Mouse (Mus musculus): ENCODE results near the gene Ciapin1.

Gene Ciapin1

DNA sequence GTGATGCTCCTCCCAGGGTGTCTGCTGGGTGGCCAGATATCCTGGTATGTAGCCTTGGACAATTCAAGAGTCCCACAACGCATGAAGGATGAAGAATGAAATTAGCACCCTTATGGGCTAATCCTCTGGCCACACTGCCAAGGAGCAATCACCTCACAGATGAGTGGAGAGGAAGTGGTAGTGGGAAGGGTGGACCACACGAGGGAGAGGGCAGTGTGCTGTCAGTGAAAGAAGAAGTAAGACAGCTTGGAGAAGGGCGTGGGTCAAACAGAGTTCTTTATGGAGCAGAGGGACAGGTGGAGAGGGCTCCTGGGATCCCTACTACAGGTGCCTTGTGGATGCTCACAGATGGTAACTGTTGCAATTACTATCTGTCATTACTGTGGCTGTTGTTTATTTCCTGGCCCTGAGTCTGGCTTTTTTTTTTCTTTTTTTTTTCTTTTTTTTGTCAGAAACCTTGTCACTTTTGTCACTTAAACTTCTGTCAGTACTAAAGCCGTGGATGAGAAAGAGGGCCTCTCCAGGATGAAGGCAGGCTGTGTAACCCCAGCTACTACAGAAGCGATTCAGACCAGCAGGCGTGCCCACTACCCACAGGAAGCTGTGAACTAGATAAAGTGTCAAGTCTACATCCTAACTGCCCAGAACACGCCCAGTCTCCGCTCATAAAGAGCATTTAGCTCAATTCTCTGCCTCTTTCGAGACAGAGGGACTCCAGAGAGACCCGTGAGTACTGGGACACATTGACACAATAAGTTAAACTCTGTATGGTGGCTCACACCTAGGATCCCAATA, 33.4 kb downstream of the Ciapin1 start:
- no peak for DNase-seq

DNA sequence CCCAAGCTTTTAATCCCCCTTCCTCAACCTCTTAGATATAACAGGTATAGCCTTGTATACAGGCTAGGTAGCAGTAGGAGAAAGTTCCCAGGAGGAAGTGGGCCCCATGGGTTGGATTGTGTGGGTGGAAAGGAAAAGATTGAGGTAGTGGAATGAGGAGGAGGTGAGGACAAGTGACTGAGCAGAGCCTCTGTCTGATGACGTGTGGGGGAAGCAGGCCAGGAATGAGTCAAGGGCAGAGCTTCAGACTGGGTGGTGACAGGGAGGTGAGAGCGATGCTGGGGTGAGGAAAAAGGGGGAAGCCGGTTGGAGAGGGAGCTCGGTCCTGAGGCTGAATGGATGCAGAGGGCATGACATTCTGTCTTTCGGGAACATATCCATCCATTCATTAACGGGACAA, 34.6 kb downstream of the Ciapin1 start:
- no peak for DNase-seq

DNA sequence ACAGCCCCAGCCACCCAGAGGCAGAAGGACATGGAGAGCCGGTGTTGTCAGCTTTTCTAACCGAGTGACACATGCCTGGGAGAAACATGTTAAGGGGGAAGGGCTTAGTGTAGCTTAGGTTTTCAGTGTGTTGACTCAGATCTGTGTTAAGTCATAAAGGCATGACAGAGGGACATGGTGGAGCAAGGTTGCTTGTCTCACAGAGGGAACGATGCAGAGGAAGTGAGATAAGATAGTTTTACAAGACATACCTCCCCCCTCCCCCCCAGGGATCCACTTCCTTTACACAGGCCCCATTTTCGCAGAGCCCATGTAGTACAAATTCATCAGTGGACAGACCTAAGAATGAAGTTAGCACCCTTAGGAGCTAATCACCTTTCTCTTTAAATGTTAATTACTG, 35.8 kb downstream of the Ciapin1 start:
- DNase-seq, result no peak

DNA sequence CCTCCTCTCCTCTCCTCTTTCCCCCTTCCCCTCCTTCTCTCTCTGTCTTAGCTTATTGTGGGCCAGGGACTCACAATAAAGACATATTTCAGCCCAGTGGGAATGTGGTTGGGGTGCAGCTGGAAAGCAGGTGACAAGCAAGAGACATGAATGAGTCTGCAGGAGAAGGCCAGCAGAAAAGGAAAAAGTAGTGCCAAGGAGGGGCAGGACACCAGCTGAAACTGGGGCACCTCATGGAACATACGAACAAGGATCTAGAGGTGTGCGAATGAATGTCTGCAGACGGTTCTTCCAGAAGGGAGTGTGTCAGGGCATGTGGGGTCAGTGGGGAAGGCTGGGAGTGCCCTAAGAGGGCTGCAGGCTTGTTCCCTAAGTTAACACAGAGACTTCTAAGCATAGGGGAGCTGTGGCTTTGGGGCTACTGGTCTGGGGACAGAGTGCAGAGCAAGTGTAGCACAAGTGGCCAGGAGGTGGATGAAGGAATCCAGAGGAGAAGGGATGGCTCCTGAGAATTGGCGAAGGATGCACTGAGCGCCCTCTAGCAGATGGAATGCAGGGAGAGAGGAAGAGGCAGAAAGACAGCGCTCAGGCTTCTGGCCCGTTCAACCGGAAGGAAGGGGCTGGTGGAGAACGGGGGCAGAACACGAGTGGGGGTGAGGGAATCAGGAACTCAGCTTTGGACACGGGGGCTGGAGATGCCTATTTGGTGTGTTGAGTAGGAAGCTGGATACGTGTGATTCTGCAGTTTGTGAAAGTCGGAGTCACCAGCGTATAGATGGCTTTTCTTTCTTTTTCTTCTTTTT, 36.7 kb downstream of the Ciapin1 start:
- DNase-seq, result peak; percentile 74

DNA sequence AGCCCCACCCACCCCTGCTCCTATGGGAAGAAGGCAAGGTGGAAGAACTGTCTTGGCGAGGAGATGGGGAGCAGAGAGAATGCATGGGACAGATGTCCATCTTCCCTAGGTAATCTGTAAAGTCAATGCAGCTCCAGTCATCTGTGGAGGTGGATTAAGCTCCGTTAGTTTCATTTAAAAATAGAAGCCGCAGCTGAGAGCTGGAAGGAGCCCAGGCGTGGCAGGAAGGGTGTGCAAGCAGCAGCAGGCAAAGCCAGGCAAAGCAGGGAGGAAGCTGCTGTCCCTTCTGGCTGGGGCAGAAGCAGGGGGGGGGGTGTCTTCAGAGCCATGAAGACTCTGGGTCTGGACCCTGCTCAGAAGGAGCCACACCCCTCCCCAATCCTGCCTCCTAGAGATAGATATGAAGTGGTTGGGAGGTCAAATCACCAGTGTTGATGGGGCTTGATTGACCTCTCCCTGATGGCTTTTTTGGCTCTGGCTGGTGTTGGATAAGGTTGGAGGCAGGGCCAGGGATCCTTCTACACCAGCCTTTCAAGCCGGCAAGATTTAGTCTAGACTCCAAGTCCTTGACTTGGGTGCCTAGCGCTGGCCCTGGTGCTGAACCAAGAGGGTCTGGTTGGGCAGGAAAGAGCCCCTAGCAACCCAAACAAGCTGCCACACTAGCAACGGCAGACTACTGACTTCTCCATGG, 37.7 kb downstream of the Ciapin1 start:
- no peak for DNase-seq

DNA sequence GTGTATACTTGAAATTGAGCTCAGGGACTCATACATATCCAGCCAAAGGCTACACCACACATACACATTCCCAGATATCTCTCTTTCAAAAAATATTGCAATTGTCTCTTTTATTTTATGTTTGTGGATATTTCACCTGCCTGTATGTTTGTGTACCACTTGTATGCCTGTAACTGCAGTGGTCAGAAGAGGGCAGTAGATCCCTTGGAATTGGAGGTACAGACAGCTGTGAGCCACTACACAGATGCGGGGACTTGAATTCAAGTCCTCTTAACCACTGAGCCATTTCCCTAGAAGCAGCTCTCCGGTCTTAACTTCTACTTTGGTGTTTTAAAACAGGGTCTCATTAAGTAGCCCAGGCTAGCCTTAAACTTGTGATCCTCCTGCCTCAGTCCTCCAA, 43.4 kb downstream of the Ciapin1 start:
- DNase-seq, result no peak

DNA sequence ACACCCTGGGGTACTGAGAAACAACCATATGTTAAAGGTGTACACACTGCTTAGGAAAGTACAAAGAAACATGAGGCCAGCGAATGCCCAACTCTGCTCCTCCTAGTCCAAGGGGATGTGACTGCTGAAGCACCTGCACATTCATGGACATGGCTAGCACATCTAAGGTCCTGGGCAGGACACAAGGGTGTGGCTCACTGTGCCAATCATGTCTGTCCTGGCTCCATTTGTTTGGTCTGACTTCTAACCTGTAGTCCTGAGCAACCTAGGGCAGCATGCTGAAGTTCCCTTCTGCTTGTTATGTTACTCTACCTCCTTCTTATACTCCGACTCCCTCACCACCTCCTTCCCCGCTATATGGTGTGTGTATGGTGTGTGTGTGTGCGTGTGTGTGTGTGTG, 43.8 kb downstream of the Ciapin1 start:
- no peak for DNase-seq

DNA sequence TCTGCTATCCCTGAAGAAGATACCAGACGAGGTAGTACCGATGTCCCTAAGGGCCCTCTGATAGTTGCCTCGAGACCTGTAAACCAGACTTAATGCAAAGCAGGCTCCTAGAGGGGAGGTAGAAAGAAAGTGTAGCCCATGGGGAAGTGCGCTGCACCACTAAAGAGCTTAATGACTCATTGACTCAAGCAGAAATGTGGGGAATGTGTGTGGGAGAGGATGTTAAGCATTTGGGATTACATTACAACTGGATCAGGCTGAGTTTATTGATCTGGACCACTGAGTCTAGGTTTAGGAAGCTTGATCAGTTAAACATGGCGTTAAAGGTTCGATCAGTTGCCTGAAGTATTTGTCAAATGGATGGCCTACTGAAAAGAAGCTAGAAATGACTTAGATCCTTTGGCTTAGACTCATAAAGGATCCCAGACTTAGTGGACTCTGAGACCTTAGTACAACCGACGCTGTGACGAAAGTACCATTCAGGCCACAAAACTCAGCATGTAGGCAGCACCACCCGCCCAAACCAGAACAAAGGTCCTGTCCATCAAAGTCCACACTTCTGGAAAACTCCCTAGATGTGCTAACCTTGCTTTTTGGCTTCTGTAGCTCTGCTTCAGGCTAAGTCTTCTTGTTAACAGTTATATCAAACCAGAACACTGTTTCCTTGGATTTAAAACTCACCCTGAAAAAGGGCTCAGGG, 48.8 kb downstream of the Ciapin1 start:
- DNase-seq, result no peak

DNA sequence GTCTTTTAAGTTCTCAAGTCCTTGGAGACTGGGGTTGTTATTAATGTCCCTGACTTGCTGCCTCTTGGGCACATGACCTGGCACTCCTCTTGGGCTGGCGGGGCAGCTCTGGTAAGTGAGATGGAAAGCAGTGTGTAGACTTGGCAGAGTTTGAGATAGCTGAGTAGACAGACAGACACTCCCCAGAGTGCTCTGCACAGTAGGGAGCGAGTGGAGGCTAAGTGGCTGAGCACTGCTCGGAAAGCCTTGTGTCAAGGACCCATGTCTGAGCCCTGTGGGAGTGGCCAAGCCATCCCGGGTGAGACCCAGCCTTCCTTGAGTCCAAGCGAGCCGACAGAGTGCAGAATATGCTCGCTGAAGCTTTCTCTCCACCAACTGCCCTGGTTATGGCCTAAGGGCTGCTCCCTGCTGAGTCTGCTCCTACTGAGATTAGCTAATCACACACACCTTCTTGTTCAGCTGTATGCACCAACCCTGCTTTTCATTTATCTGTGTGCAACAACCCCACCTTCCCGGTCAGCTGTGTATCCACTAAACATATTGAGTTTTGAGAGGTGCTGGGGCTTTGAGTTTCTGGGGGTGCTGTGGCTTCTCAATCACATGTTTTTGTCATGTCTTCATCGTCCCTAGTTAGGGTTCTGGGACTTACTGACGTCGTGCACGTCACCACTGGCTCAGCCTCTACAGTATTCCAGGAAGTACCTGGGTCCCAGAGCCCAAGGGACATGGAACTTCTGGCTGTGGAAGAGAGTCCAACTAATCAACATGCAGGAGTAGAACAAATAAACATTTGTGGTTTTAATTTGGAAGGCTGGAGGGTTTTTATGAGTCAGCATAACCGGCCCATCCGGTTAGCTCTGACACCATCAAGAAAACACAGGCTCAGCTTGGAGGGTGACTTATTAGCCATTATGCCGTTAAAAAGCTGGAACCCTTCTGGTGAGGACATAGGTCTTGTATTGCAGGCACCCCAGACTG, 50.3 kb downstream of the Ciapin1 start:
- peak; percentile 75 for DNase-seq

DNA sequence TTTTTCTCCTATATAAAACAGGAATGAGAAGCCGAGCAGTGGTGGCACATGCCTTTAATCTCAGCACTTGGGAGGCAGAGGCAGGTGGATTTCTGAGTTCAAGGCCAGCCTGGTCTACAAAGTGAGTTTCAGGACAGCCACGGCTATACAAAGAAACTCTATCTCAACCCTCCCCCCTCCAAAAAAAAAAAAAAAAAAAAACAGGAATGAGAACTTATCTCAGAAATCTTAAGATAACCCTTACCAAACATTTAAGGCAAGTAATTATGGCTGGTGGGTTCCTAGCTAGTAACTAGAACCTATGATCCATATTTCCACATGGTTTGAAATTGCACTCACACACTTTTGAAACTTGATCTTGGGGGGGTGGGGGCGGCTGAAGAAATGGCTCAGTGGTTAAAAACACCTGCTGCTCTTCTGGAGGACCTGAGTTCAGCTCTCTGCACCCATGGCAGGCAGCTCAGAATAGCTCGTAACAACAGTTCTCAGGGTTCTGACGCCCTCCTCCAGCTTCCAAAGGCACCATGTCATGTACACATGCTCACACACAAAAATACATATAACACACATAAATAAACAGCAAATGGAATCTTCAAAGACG, 52.1 kb downstream of the Ciapin1 start:
- DNase-seq, result no peak

DNA sequence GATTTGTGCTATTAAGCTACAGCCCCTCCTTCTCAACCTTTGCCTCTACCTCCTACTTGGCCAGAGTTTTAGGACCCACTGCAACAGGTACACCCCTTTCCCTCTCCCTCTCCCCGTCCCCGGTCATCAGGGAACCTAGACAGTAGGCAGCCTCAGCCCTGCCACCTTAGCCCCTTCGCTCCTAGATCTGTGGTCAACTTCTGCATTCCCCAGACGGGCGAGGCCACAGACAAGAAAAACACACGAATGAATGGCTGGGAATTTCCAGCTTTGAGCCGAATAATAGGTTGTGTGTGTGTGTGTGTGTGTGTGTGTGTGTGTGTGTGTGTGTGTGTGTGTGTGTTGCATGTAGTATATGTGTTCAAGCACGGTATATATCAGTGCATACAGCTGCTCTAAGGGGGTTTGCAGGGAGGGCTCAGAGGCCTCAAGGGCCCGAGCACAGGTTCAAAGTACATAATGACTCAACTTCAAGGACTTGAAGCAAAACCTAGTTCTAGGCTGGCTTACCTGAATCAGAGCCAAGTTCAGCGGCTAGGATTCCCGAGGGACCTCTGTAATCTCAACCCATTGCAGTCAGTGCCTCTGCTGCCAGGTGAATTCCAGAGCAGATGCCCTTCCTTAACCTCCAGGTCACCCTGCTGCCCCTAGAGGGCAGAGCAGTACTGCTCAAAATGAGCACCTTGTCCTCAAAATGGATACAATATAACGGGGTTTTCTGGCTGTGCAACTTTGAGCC, 52.7 kb downstream of the Ciapin1 start:
- peak; percentile 77 for DNase-seq

DNA sequence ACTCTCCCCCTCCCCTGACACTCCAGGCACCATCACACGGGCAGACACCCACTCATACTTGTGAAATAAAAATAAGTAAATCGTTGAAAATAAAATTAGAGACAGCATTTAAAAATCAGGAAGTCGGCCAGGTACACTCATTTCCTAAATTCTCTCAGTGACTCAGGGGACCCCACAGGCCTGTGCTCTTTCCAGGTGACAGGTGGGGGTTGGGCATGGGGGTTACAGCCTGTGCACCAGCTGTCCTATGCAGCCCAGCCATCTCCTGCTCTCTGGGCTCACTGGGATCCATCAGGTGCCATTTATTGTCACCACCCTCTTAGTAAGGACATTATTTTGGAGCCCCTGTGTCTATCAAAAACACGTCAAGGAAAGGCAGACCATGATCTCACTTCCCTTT, 54.3 kb downstream of the Ciapin1 start:
- DNase-seq, result no peak

DNA sequence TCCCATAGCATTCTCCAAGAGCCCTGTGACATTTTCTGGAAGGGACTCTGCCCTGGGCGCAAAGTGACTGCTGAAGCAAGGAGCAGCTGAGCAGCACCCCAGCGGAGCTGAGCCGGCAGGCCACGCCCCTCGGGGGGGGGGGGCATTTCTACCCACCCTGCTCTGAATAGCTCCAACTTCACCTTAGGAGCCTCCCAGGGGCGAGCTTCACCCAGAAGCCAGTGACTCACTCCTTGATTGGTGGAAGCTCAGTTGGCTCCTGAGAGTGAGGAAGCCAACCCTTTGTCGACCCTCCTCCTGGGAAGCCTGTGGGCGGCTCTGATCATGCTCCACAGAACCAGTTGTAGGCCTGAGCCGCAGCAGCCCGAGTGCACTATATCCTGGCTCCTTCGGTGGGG, 56.3 kb downstream of the Ciapin1 start:
- DNase-seq, result peak; percentile 88

DNA sequence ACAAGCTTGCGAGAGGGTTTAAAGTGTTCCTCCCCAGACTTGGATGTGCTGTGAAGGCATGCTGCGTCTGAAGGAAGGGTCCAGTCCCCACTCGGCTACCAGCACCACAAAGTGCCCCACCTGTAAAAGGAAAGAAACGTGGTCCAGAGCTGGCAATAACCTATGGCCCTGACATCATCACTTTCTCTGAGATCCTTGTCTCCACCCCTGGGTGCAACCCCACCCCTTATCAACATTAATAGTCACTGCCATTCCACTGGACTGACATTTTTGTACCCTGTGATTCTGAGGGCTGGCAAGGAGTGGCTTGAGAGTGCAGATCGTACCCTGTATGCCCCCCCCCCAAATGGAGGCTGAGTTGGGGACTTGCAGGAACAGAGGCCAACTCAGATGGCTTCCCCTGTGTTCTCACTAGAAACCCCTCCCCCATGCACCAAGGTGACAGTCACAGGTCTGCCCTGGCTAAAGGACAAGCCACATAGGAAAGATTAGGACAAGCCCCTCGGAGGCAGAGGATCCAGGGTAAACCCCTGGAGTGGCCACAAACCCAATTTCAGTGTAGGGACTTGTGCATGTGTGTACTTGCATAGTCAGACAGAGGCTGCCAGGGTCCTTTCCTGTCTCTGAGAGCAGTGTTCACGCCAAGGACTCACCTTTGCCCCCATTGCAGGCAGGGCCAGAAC, 56.9 kb downstream of the Ciapin1 start:
- no peak for DNase-seq

DNA sequence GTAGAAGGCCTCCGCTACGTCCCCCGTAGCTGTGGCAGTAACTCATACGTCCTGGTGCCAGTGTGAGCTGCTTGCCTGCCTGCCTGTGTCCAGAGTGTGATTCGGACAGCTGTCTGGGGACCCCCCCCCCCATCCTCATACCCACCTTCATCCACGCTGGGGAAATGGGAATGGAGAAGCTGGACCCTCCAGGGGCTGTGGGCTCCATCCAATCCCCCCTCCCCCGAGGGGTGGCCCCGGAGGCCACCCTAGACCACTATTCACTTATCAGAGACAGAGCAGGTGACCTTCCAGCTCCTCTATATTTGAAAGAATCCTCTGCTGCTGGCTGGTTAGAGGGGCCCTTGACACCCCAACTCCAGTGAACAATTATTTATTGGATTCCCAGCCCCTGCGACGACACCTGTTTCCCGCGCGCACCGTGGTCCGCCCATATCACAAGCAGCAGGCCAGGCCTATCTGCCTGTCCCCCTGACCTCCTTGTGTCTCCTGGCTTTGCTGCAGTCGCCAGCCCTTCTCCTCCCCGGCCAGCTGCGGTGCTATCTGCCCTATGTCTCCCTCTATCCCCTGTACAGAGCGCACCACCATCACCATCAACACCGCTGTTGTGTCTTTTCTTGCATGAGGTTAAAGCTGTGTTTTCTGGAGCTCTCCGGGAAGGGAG, 57.5 kb downstream of the Ciapin1 start:
- no peak for DNase-seq

DNA sequence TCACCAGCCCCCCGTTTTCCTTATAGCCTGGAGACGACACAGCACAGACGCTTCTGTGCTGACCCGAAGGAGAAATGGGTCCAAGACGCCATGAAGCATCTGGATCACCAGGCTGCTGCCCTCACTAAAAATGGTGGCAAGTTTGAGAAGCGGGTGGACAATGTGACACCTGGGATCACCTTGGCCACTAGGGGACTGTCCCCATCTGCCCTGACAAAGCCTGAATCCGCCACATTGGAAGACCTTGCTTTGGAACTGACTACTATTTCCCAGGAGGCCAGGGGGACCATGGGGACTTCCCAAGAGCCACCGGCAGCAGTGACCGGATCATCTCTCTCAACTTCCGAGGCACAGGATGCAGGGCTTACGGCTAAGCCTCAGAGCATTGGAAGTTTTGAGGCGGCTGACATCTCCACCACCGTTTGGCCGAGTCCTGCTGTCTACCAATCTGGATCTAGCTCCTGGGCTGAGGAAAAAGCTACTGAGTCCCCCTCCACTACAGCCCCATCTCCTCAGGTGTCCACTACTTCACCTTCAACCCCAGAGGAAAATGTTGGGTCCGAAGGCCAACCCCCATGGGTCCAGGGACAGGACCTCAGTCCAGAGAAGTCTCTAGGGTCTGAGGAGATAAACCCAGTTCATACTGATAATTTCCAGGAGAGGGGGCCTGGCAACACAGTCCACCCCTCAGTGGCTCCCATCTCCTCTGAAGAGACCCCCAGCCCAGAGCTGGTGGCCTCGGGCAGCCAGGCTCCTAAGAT, 58.4 kb downstream of the Ciapin1 start:
- no peak for DNase-seq

DNA sequence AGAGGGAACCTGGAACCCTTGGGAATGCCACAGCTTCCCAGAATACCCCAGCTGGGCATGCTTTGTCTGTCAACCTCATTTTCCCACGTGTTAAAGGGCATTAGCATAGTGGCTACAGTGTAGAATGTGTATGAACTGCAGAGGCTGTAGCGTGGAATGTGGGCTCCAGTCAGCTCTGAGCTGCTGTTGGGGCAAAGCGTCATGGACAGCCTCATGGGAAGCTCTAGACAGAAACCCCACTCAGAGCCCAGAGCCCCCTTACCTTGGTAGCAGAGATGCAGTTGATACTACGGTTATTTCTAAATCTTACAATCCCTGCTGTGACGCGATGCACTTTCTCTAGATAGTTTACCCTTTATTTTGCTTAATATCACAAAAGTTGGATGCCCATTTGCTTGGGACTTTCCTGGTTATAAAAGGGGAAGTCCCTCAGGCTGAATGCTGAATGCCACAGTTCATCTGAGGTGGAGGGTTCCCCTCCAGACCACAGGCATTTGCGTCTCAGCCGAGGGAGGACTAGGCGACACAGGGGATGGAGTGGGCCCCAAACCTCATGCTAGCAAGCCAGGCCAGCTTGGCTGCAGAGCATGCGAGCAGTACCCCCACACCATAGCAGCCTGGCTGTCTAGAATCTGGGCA, 59.1 kb downstream of the Ciapin1 start:
- DNase-seq, result no peak

DNA sequence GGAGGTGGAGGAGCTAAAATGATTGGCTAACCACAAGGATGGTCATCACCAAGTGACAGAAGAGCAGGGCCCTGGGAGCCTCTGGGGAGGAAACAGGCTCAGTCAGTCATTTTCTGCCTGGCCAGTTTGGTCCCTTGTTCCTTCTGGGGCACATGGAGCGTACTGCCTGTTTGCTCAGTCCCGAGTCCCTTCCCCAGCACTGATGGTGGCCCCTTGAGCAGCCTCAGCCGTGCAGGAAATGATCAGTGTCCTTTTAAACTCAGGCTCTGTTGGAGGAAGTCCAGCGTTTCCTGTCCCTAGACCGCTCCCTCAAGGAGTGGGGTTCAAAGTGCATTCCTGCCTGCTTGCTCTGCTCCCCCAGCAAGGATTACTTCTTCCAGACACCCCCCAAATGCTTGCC, 59.7 kb downstream of the Ciapin1 start:
- peak; percentile 89 for DNase-seq
